Mouse (Mus musculus): ENCODE results near the gene Rlf.

GRCm38 (mm10) chr4:121163501-121164030, 51.3 kb downstream of the Rlf start:
- TF ChIP-seq POLR2A (IDR thresholded peaks at IDR 0.05; ENCODE audit: control insufficient read depth, extremely low read depth, insufficient read depth, low read length, poor library complexity): no peak
- TF ChIP-seq CTCF (IDR thresholded peaks at IDR 0.05; ENCODE audit: borderline replicate concordance, control insufficient read depth, extremely low read depth, insufficient read depth, low read length, poor library complexity): no peak
